Comparison of ENCODE assay signal across 21 mouse cellular contexts in genomic region chr14:99041416-99041815, GRCm38 (mm10). TPM values are rescaled to one million over a fixed set of nuclear protein-coding genes. Genes with fewer than 3 reads are reported as not detected.
A peak's percentile ranks its signal among the peaks of the same experiment; 100 is the strongest.
DNase-seq lines count a peak whose midpoint lies in the region; ATAC-seq and TF ChIP-seq lines count a peak whose summit lies in the region.
"Had no signal": no experiment of that assay in that cellular context is flagged by ENCODE, and none has a peak within 500 bp of the region (broad histone marks: within the 10 kb centered on the region; RNA-seq: fewer than 3 reads in every experiment).

No protein-coding gene starts in this region.

- no peak for ATAC-seq in kidney, embryonic 16.5 days (ENCODE audit: low FRiP score, low TSS enrichment)
- ATAC-seq in kidney, embryonic 14.5 days (ENCODE audit: low FRiP score, low TSS enrichment), result no peak
- ATAC-seq in G1E (ENCODE audit: extremely low read depth, insufficient number of reproducible peaks, low FRiP score, poor library complexity, severe bottlenecking), result no peak
- ATAC-seq: intestine, embryonic 16.5 days had no signal

- peak overlapping the region; percentile 25; the same call in 1 of the 2 replicates for H3K27ac ChIP-seq in heart, embryonic 10.5 days
- peak overlapping the region; percentile 24; the same call in 1 of the 2 replicates for H3K27ac ChIP-seq in kidney, embryonic 16.5 days (ENCODE audit: low read length)
- H3K27ac ChIP-seq in kidney, embryonic 14.5 days (ENCODE audit: low read depth, low read length), result no peak overlapping the region
- H3K27ac ChIP-seq: hindbrain, embryonic 12.5 days; kidney, postnatal 0 days; left cerebral cortex, adult 2 months; liver, embryonic 15.5 days; neural tube, embryonic 12.5 days had no signal

- no peak overlapping the region for H3K4me3 ChIP-seq in heart, embryonic 10.5 days
- H3K4me3 ChIP-seq in kidney, embryonic 16.5 days (ENCODE audit: low read length), result no peak overlapping the region
- no peak overlapping the region for H3K4me3 ChIP-seq in kidney, embryonic 14.5 days (ENCODE audit: low read length)
- peak overlapping the region; percentile 61; the same call in 1 of the 2 replicates for H3K4me3 ChIP-seq in G1E (ENCODE audit: low read depth, low read length)
- H3K4me3 ChIP-seq: hindbrain, embryonic 12.5 days; left cerebral cortex, adult 2 months; liver, embryonic 15.5 days; neural tube, embryonic 12.5 days had no signal

- no peaks in the 10 kb centered on the region for H3K9me3 ChIP-seq in heart, embryonic 10.5 days
- no peaks in the 10 kb centered on the region for H3K9me3 ChIP-seq in kidney, embryonic 16.5 days (ENCODE audit: low read length)
- no peaks in the 10 kb centered on the region for H3K9me3 ChIP-seq in kidney, embryonic 14.5 days (ENCODE audit: control insufficient read depth, low read length)
- H3K9me3 ChIP-seq in G1E (replicated peaks), result no peaks in the 10 kb centered on the region
- H3K9me3 ChIP-seq: hindbrain, embryonic 12.5 days; liver, embryonic 15.5 days; neural tube, embryonic 12.5 days had no signal

- TF ChIP-seq CTCF in G1E (IDR thresholded peaks at IDR 0.05; ENCODE audit: low read depth, low read length), result no peak

- 61% methylated on average over 4 of the region's 4 CpGs for WGBS in heart, embryonic 10.5 days
- 64% methylated on average over 4 of the region's 4 CpGs for WGBS in kidney, embryonic 16.5 days
- 69% methylated on average over 4 of the region's 4 CpGs for WGBS in kidney, embryonic 14.5 days

- H3K9ac ChIP-seq in kidney, embryonic 16.5 days (replicated peaks; ENCODE audit: low read length), result 0 out of 2 replicates have a peak overlapping the region, but pooled peaks have one; percentile 26
- H3K9ac ChIP-seq in kidney, embryonic 14.5 days (ENCODE audit: low read depth, low read length), result no peak overlapping the region
- H3K9ac ChIP-seq: hindbrain, embryonic 12.5 days; liver, embryonic 15.5 days; neural tube, embryonic 12.5 days had no signal

- peaks cover 21% of the 10 kb centered on the region for H3K36me3 ChIP-seq in heart, embryonic 10.5 days
- H3K36me3 ChIP-seq in kidney, embryonic 16.5 days (ENCODE audit: insufficient read depth, low read length), result 0 out of 2 replicates have a peak, but pooled peaks cover 11% of the 10 kb centered on the region
- H3K36me3 ChIP-seq in kidney, embryonic 14.5 days (ENCODE audit: control insufficient read depth, insufficient read depth, low read length), result peaks cover 20% of the 10 kb centered on the region
- peaks cover 47% of the 10 kb centered on the region for H3K36me3 ChIP-seq in G1E (replicated peaks)

- H3K4me2 ChIP-seq in kidney, embryonic 16.5 days (replicated peaks; ENCODE audit: low read depth, low read length), result no peak overlapping the region
- H3K4me2 ChIP-seq in kidney, embryonic 14.5 days (replicated peaks; ENCODE audit: low read depth, low read length), result no peak overlapping the region
- H3K4me2 ChIP-seq: hindbrain, embryonic 12.5 days; liver, embryonic 15.5 days; neural tube, embryonic 12.5 days had no signal

- peaks cover 23% of the 10 kb centered on the region for H3K4me1 ChIP-seq in heart, embryonic 10.5 days
- H3K4me1 ChIP-seq in kidney, embryonic 16.5 days (ENCODE audit: insufficient read depth, low read length), result peaks cover 29% of the 10 kb centered on the region
- peaks cover 20% of the 10 kb centered on the region for H3K4me1 ChIP-seq in kidney, embryonic 14.5 days (ENCODE audit: control insufficient read depth, insufficient read depth, low read length)
- peaks cover 60% of the 10 kb centered on the region for H3K4me1 ChIP-seq in G1E (ENCODE audit: insufficient read depth, low read depth, low read length)

- intact Hi-C loops in gastrocnemius, postnatal 14 days (cut with DNase I; ENCODE audit: low total_unique reads), result no loop called here

- no peaks in the 10 kb centered on the region for H3K27me3 ChIP-seq in heart, embryonic 10.5 days (ENCODE audit: insufficient read depth, poor library complexity, severe bottlenecking)
- H3K27me3 ChIP-seq in kidney, embryonic 16.5 days (ENCODE audit: insufficient read depth, low read length), result no peaks in the 10 kb centered on the region
- no peaks in the 10 kb centered on the region for H3K27me3 ChIP-seq in kidney, embryonic 14.5 days (ENCODE audit: control insufficient read depth, insufficient read depth, low read length)
- H3K27me3 ChIP-seq in G1E (ENCODE audit: insufficient read depth, low read length), result no peaks in the 10 kb centered on the region
- H3K27me3 ChIP-seq: hindbrain, embryonic 12.5 days; liver, embryonic 15.5 days; neural tube, embryonic 12.5 days had no signal

- DNase-seq in heart, embryonic 10.5 days (ENCODE audit: low spot score), result no peak
- no peak for DNase-seq in heart, postnatal 4 days
- DNase-seq in 416B (ENCODE audit: low read depth) (peak; percentile 58), G1E (ENCODE audit: low spot score) (no peak)
- DNase-seq in adrenal gland, postnatal 10 days, result no peak
- no peak for DNase-seq in gastrocnemius, postnatal 14 days
- DNase-seq: adrenal gland, adult 8-10 months; B cell, adult 2 months; cerebellum, adult 11 months; cerebellum, postnatal 25 days; lung, postnatal 10 days; right cerebral cortex, postnatal 25 days had no signal

RNA-seq across cellular contexts. Expression of gene Mzt1, which starts 4.5 kb away (rescaled TPM):
- polyA plus RNA-seq in heart, embryonic 10.5 days (2016; fragmentation: Nextera tagmentation; extraction: Ambion mirVana), result 92.2 and 95.7 TPM in 2 replicates
- 10 to 100 TPM; 43.5 to 48.8 TPM for total RNA-seq in heart, postnatal 4 days (2021)
- polyA plus RNA-seq in kidney, embryonic 16.5 days (2015; fragmentation: Nextera tagmentation; extraction: Ambion mirVana), result 64.9 and 73.1 TPM in 2 replicates
- polyA plus RNA-seq in kidney, embryonic 14.5 days (2014; fragmentation: Nextera tagmentation; extraction: Ambion mirVana), result 66.0 and 86.2 TPM in 2 replicates
- total RNA-seq in G1E (2014; fragmentation: Nextera tagmentation), result 304 and 345 TPM in 2 replicates
- 156 and 181 TPM in 2 replicates for total RNA-seq in G1E (2017)
- 46.4 and 48.8 TPM in 2 replicates for polyA plus RNA-seq in G1E (2012)
- 10 to 100 TPM; 30.3 to 30.7 TPM for total RNA-seq in adrenal gland, postnatal 10 days (2021)
- total RNA-seq in gastrocnemius, postnatal 14 days (2021), result 10 to 100 TPM; 20.6 to 21.2 TPM

RNA-seq across cellular contexts. Expression of gene Bora, which starts 4.6 kb away (rescaled TPM):
- 58.1 and 65.2 TPM in 2 replicates for polyA plus RNA-seq in heart, embryonic 10.5 days (2016; fragmentation: Nextera tagmentation; extraction: Ambion mirVana)
- 10 to 100 TPM; 11.7 to 14.6 TPM for total RNA-seq in heart, postnatal 4 days (2021)
- polyA plus RNA-seq in kidney, embryonic 16.5 days (2015; fragmentation: Nextera tagmentation; extraction: Ambion mirVana), result 66.0 and 83.6 TPM in 2 replicates
- polyA plus RNA-seq in kidney, embryonic 14.5 days (2014; fragmentation: Nextera tagmentation; extraction: Ambion mirVana), result 77.1 and 97.6 TPM in 2 replicates
- 164 and 189 TPM in 2 replicates for total RNA-seq in G1E (2014; fragmentation: Nextera tagmentation)
- 90.2 and 97.6 TPM in 2 replicates for total RNA-seq in G1E (2017)
- polyA plus RNA-seq in G1E (2012), result 16.5 and 27.0 TPM in 2 replicates
- 1 to 10 TPM; 6.1 to 9.6 TPM for total RNA-seq in adrenal gland, postnatal 10 days (2021)
- 1 to 10 TPM; 1.3 to 2.0 TPM for total RNA-seq in gastrocnemius, postnatal 14 days (2021)

RNA-seq across cellular contexts. Expression of gene Rpl36a-ps1, which starts 47.3 kb away (rescaled TPM):
- polyA plus RNA-seq in heart, embryonic 10.5 days (2016; fragmentation: Nextera tagmentation; extraction: Ambion mirVana), result 0.46 and 1.5 TPM in 2 replicates
- 1 to 10 TPM; 2.0 to 8.7 TPM for total RNA-seq in heart, postnatal 4 days (2021)
- polyA plus RNA-seq in kidney, embryonic 16.5 days (2015; fragmentation: Nextera tagmentation; extraction: Ambion mirVana), result 0.82 and 2.1 TPM in 2 replicates
- 2.6 and 2.9 TPM in 2 replicates for polyA plus RNA-seq in kidney, embryonic 14.5 days (2014; fragmentation: Nextera tagmentation; extraction: Ambion mirVana)
- 3.0 TPM in 1 of 2 replicates, not detected in the other for total RNA-seq in G1E (2014; fragmentation: Nextera tagmentation)
- 27.6 and 29.2 TPM in 2 replicates for total RNA-seq in G1E (2017)
- 0.92 and 1.4 TPM in 2 replicates for polyA plus RNA-seq in G1E (2012)
- total RNA-seq in adrenal gland, postnatal 10 days (2021), result 1 to 10 TPM; 3.8 to 7.0 TPM
- 1 to 10 TPM; 2.2 to 2.4 TPM for total RNA-seq in gastrocnemius, postnatal 14 days (2021)
- total RNA-seq: midbrain, postnatal 0 days had no signal
- polyA plus RNA-seq: hindbrain, embryonic 12.5 days; neural tube, embryonic 12.5 days had no signal

RNA-seq across cellular contexts. Expression of gene Pibf1, which starts 57.8 kb away (rescaled TPM):
- polyA plus RNA-seq in heart, embryonic 10.5 days (2016; fragmentation: Nextera tagmentation; extraction: Ambion mirVana), result 16.4 and 18.5 TPM in 2 replicates
- total RNA-seq in heart, postnatal 4 days (2021), result 1 to 10 TPM; 8.5 to 9.3 TPM
- polyA plus RNA-seq in kidney, embryonic 16.5 days (2015; fragmentation: Nextera tagmentation; extraction: Ambion mirVana), result 18.4 and 20.3 TPM in 2 replicates
- 24.1 and 24.9 TPM in 2 replicates for polyA plus RNA-seq in kidney, embryonic 14.5 days (2014; fragmentation: Nextera tagmentation; extraction: Ambion mirVana)
- total RNA-seq in G1E (2014; fragmentation: Nextera tagmentation) (53.2 and 58.1 TPM in 2 replicates), G1E (2017) (52.8 and 67.9 TPM in 2 replicates)
- polyA plus RNA-seq in G1E (2012), result 0.95 and 1.4 TPM in 2 replicates
- total RNA-seq in adrenal gland, postnatal 10 days (2021), result 10 to 100 TPM in 1 of 2 experiments, 1 to 10 TPM in 1; 9.5 to 11.8 TPM
- total RNA-seq in gastrocnemius, postnatal 14 days (2021), result 1 to 10 TPM; 7.8 to 8.4 TPM

RNA-seq across cellular contexts. Expression of gene Dis3, which starts 58.2 kb away (rescaled TPM):
- polyA plus RNA-seq in heart, embryonic 10.5 days (2016; fragmentation: Nextera tagmentation; extraction: Ambion mirVana), result 29.1 and 37.2 TPM in 2 replicates
- 10 to 100 TPM; 25.9 to 27.4 TPM for total RNA-seq in heart, postnatal 4 days (2021)
- 28.4 and 31.1 TPM in 2 replicates for polyA plus RNA-seq in kidney, embryonic 16.5 days (2015; fragmentation: Nextera tagmentation; extraction: Ambion mirVana)
- polyA plus RNA-seq in kidney, embryonic 14.5 days (2014; fragmentation: Nextera tagmentation; extraction: Ambion mirVana), result 28.7 and 46.5 TPM in 2 replicates
- 105 and 113 TPM in 2 replicates for total RNA-seq in G1E (2014; fragmentation: Nextera tagmentation)
- 70.1 and 80.3 TPM in 2 replicates for total RNA-seq in G1E (2017)
- polyA plus RNA-seq in G1E (2012), result 26.4 and 36.2 TPM in 2 replicates
- 10 to 100 TPM; 21.2 to 28.5 TPM for total RNA-seq in adrenal gland, postnatal 10 days (2021)
- total RNA-seq in gastrocnemius, postnatal 14 days (2021), result 10 to 100 TPM; 11.2 to 13.7 TPM

Comparison
In these comparisons a context has a peak if more than half of its experiments do, and no peak if none do; other contexts are left out.
1. RNA of gene Bora, which starts 4.6 kb away (total RNA-seq): 90.2 to 189 TPM in G1E; 11.7 to 14.6 TPM in heart, postnatal 4 days, 6.1 to 9.6 TPM in adrenal gland, postnatal 10 days and 1.3 to 2.0 TPM in gastrocnemius, postnatal 14 days; every median in the first group is over 4 times any median in the second.